Mouse (Mus musculus): ENCODE measurements around the gene Hesx1.

- TF ChIP-seq POLR2A (IDR thresholded peaks at IDR 0.05; ENCODE audit: low read depth, low read length): no peak
- TF ChIP-seq JUN (IDR thresholded peaks at IDR 0.05; ENCODE audit: insufficient read depth, low read depth, low read length): no peak
- no peak for TF ChIP-seq NRF1 (IDR thresholded peaks at IDR 0.05; ENCODE audit: low read depth, low read length)
- no peak for TF ChIP-seq USF2 (conservative IDR thresholded peaks at IDR 0.05; ENCODE audit: low read depth, low read length)
- no peak for TF ChIP-seq ELF1 (IDR thresholded peaks at IDR 0.05; ENCODE audit: low read depth, low read length)
- TF ChIP-seq ZC3H11A (IDR thresholded peaks at IDR 0.05; ENCODE audit: low read depth, low read length): no peak
- no peak for TF ChIP-seq CTCF (conservative IDR thresholded peaks at IDR 0.05 in 1 of 2, IDR thresholded peaks at IDR 0.05 in 1 of 2; ENCODE audit: low read depth in 2 of 2, low read length in 2 of 2)
- no peak for TF ChIP-seq IRF4 (IDR thresholded peaks at IDR 0.05; ENCODE audit: low read depth, low read length)
- no peak for TF ChIP-seq EP300 (IDR thresholded peaks at IDR 0.05; ENCODE audit: low read length)
These were observed 33.7 kb upstream of the Hesx1 start for GRCm38 (mm10) chr14:26960518-26960917.
